Mouse (Mus musculus) hindbrain, embryonic 11.5 days (tissue): ENCODE measurements around the gene Hist1h3c. TPM values are rescaled to one million over a fixed set of nuclear protein-coding genes. Genes with fewer than 3 reads are reported as not detected.

Source experiments
- ATAC-seq: fragments of 200-750 bp; cut with Nextera tagmentation; 2 replicates; pipeline ENCODE4 v1.8.0; 2017; ENCODE audit warnings: mild to moderate bottlenecking, moderate TSS enrichment, moderate library complexity; ENCODE audit not compliant: low FRiP score
- DNase-seq: peaks from one replicate; pipeline ENCODE4 v3.0.0-alpha.2; 2015; ENCODE audit warnings: low spot score
- H3K27ac ChIP-seq: fragments of 300-500 bp; sonication (generic); 2 replicates; pipeline ENCODE4 v1.5.1; 2014; ENCODE audit warnings: mild to moderate bottlenecking, low read depth, low read length
- H3K27me3 ChIP-seq: fragments of 300-500 bp; sonication (generic); 2 replicates; pipeline ENCODE4 v1.6.1; 2014; ENCODE audit warnings: mild to moderate bottlenecking, low read length, moderate library complexity, mixed read lengths; ENCODE audit not compliant: control insufficient read depth, insufficient read depth
- H3K36me3 ChIP-seq: fragments of 300-500 bp; sonication (generic); 2 replicates; pipeline ENCODE4 v1.6.1; 2014; ENCODE audit warnings: mild to moderate bottlenecking, low read length, moderate library complexity, mixed read lengths; ENCODE audit not compliant: control insufficient read depth, insufficient read depth
- H3K4me1 ChIP-seq: fragments of 300-500 bp; sonication (generic); replicated peaks from 2 replicates; pipeline ENCODE4 v1.6.1; 2014; ENCODE audit warnings: low read length, mixed read lengths; ENCODE audit not compliant: control insufficient read depth, insufficient read depth
- H3K4me2 ChIP-seq: fragments of 300-500 bp; sonication (generic); replicated peaks from 2 replicates; pipeline ENCODE4 v1.6.1; 2014; ENCODE audit warnings: mild to moderate bottlenecking, low read depth, low read length
- H3K4me3 ChIP-seq: fragments of 300-500 bp; sonication (generic); 2 replicates; pipeline ENCODE4 v1.5.1; 2014; ENCODE audit warnings: low read depth, low read length
- H3K9ac ChIP-seq: fragments of 300-500 bp; sonication (generic); 2 replicates; pipeline ENCODE4 v1.6.1; 2014; ENCODE audit warnings: low read depth, low read length
- H3K9me3 ChIP-seq: fragments of 300-500 bp; sonication (generic); 2 replicates; pipeline ENCODE4 v1.6.1; 2016; ENCODE audit warnings: low read length; ENCODE audit not compliant: control insufficient read depth
- WGBS: fragments of 180-500 bp; shearing (Covaris S2); extraction: QIAGEN DNeasy Blood & Tissue Kit; methylation state at CpG from one replicate; pipeline ENCODE4 v1.1.7; 2014; 5-methylcytosine and 5-hydroxymethylcytosine counted together
- polyA plus RNA-seq: library from polyadenylated mRNA; unstranded; fragments of >200 nt; fragmentation: Nextera tagmentation; extraction: Ambion mirVana; gene quantifications from 2 replicates; pipeline ENCODE4 v1.2.1, GENCODE M21; 2014

The Hist1h3c gene
- polyA plus RNA-seq, 1 experiment from 2014 or later: 10.7 TPM

DNA sequence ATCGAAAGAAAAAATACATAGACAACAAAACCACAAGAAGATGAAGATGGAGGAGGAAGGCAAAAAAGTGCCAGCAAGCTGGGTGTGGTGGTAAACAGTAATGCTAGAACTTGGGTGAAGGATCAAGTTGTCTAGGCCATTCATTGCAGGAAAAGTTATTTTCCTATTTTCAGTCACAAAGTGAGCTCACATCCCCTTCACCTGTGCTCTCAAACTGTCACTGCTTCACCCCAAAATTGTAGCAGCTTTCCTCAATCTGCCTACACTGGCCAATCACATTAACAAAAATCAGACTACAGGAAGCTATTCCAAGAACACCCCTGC lies 14.5 kb upstream of the Hist1h3c start:
- no peaks in the 10 kb centered on the region for H3K27me3 ChIP-seq
- no peaks in the 10 kb centered on the region for H3K9me3 ChIP-seq
- peak overlapping the region; percentile 13 for H3K4me3 ChIP-seq
- DNase-seq (no peak), ATAC-seq (no peak)
- H3K9ac ChIP-seq: no peak overlapping the region
- peak overlapping the region; percentile 46 for H3K4me2 ChIP-seq
- peaks cover 8% of the 10 kb centered on the region; the same call in 1 of the 2 replicates for H3K4me1 ChIP-seq
- no peaks in the 10 kb centered on the region for H3K36me3 ChIP-seq
- H3K27ac ChIP-seq: peak overlapping the region; percentile 83
- WGBS: 72% methylated on average over 1 of the region's 1 CpGs

DNA sequence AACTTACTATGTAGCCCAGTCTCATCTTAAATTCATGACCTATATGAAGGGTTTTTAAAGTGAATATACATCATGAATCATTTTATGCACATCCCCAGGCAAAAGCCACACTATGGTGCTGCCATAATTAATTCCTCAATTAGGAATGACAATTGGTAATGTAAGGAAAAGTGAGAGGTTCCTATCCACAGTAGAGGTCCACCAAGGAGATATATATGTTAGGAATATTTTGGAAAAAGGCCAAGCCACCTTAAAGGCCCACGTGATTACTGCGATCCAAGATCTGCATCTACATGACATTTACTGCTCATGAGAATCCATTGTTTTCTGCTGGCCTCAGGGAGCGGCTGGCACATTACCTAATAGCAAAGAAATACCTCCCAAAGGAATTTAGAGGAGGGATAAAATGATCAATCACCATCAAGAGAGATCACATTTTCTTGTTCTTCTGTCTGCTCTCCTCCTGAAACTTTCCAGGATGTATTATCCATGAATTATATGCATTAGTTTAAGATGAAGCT lies 13.9 kb upstream of the Hist1h3c start:
- WGBS: 69% methylated on average over 3 of the region's 3 CpGs
- no peak overlapping the region for H3K4me3 ChIP-seq
- no peak overlapping the region for H3K4me2 ChIP-seq
- H3K27ac ChIP-seq: no peak overlapping the region
- no peaks in the 10 kb centered on the region for H3K9me3 ChIP-seq
- no peaks in the 10 kb centered on the region for H3K27me3 ChIP-seq
- no peaks in the 10 kb centered on the region for H3K36me3 ChIP-seq
- no peak for ATAC-seq
- peaks cover 7% of the 10 kb centered on the region; the same call in 1 of the 2 replicates for H3K4me1 ChIP-seq
- H3K9ac ChIP-seq: no peak overlapping the region
- DNase-seq: no peak

DNA sequence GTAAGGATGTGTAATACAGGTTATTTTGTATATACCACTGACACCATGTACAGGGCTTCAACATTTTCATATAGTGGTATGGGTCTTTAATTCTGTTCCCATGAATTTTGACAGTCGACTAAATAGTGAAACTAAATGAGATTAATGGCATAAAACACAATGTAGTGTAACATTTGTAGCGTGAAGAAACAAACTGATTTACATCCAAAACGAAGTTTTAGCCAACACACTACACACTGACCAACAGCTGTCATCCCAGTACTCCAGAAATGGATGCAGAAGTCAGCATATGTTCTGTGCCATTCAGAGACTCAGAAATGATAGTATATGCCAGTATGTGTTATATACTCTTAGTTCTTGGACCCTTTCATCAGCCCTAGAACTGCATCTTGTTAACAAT lies 12.5 kb upstream of the Hist1h3c start:
- no peak for DNase-seq
- no peak overlapping the region for H3K4me3 ChIP-seq
- H3K9me3 ChIP-seq: no peaks in the 10 kb centered on the region
- no peak overlapping the region for H3K4me2 ChIP-seq
- H3K9ac ChIP-seq: no peak overlapping the region
- peaks cover 5% of the 10 kb centered on the region; the same call in 1 of the 2 replicates for H3K4me1 ChIP-seq
- no peak for ATAC-seq
- no peaks in the 10 kb centered on the region for H3K36me3 ChIP-seq
- 63% methylated on average over 3 of the region's 3 CpGs for WGBS
- no peaks in the 10 kb centered on the region for H3K27me3 ChIP-seq
- H3K27ac ChIP-seq: no peak overlapping the region

DNA sequence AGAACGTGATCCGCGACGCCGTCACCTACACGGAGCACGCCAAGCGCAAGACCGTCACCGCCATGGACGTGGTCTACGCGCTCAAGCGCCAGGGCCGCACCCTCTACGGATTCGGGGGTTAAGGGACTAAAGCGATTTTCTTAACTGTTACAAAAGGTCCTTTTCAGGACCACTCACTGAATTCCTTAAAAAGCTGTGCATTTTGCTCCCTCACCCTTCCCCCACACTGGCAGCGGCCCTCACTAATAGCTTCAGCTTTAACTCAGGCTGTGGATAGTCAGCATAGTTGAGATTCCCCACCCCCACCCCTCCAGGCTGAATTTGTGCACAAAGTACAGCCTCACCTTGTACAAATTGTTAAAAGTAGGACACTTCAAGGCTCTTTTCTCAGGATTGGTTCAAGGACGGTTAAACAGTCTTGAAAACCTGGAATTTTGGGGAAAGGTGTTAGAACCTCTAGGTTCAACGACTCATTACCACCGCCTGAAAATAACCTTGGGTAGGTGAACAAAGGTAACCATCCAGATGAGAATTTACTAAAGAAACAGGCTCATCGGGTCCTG lies 11.9 kb upstream of the Hist1h3c start:
- no peaks in the 10 kb centered on the region for H3K9me3 ChIP-seq
- ATAC-seq (no peak), DNase-seq (peak; percentile 65)
- H3K36me3 ChIP-seq: no peaks in the 10 kb centered on the region
- H3K9ac ChIP-seq: peak overlapping the region; percentile 53
- H3K4me1 ChIP-seq: peaks cover 5% of the 10 kb centered on the region; the same call in 1 of the 2 replicates
- H3K4me3 ChIP-seq: peak overlapping the region; percentile 32
- H3K4me2 ChIP-seq: peak overlapping the region; percentile 48
- 3% methylated on average over 12 of the region's 23 CpGs for WGBS
- no peaks in the 10 kb centered on the region for H3K27me3 ChIP-seq
- H3K27ac ChIP-seq: peak overlapping the region; percentile 82

DNA sequence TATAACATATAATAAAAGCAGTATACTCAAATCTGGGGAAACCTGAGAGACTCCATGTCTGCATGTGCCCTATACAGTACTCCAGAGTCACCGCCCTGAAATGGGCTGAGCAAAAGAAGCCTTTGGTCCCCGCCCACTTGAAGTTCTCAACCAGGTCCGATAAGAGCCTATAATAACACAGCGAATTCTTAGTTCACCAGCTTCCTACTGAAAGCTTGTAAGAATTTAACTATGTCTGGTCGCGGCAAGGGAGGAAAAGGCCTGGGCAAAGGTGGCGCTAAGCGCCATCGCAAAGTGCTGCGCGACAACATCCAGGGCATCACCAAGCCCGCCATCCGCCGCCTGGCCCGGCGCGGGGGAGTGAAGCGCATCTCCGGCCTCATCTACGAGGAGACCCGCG lies 11.4 kb upstream of the Hist1h3c start, which contains the start of gene Hist1h4b:
TSS of gene Hist1h4b (plus strand) at position 224 of the 400 bp plus-strand sequence.
- Histone ChIP-seq H3K4me2 (peak within 1 kb of the TSS; percentile 48), H3K4me3 (peak within 1 kb of the TSS; percentile 32), H3K4me1 (peaks cover 5% of the 10 kb centered on the region; the same call in 1 of the 2 replicates), H3K9ac (peak within 1 kb of the TSS; percentile 53), H3K36me3 (no peaks in the 10 kb centered on the region), H3K27ac (peak within 1 kb of the TSS; percentile 82), H3K9me3 (no peaks in the 10 kb centered on the region), H3K27me3 (no peaks in the 10 kb centered on the region)
- peak; percentile 71 for ATAC-seq
- WGBS: under 1% methylated on average over 12 of the region's 22 CpGs
- peak; percentile 94 for DNase-seq

DNA sequence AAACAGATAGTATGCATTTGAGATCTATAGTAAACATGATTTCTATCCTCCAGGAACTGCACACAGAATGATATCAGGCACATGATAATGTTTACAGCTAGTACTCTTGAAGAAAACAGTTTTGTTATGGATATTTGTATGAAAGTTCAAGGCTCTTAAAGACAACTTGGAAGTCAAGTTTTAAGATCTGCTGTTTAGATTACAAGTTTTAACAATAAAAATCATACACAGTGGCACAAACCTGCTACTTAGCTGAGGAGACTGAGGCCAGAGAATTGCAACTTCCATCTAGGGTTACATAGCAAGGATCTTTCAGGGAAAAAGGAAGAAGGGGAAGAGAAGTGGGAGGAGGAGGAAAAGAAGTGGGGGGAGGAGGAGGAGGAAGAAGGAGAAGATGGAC lies 9.6 kb upstream of the Hist1h3c start:
- Histone ChIP-seq H3K9me3 (no peaks in the 10 kb centered on the region), H3K36me3 (no peaks in the 10 kb centered on the region), H3K27ac (no peak overlapping the region), H3K27me3 (no peaks in the 10 kb centered on the region), H3K4me2 (no peak overlapping the region), H3K4me1 (peaks cover 5% of the 10 kb centered on the region; the same call in 1 of the 2 replicates), H3K9ac (no peak overlapping the region), H3K4me3 (no peak overlapping the region)
- no peak for DNase-seq
- no peak for ATAC-seq

DNA sequence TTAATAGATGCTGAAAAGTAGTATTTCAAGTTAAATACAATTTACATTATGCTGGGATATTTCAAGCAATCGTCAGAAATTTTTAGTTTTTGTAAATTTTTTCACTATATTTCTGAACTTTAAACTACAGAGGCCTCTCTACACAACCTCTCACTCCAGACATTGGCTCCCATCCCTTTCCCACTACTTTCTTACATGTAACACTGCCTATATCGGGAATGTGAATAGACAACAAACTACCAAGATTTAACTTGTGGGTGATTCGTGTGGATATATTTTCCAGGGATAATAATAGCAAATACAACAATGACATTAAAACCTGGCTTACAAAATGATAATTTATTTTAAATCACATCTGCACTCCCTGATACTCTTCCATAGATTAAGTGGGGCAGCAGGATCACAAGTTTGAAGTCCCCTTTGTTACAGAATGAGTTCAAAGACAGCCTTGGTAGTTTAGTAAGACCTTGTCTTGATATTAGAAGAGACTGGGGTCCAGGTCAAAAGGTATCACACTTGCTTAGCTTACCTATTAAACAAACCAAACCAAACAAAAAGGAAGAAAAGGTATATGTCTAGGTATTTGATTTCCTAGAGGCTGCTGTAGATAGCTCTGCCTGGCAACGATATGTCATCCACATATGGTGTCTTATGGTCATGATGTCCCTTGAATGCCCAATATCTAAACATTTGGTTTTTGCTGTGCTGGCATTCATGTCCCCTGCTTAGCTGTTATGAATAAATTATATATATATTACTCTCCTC lies 8.1 kb upstream of the Hist1h3c start:
- Histone ChIP-seq H3K27me3 (no peaks in the 10 kb centered on the region), H3K4me1 (0 out of 2 replicates have a peak, but pooled peaks cover 3% of the 10 kb centered on the region), H3K9me3 (no peaks in the 10 kb centered on the region), H3K9ac (no peak overlapping the region), H3K36me3 (no peaks in the 10 kb centered on the region), H3K4me2 (peak overlapping the region; percentile 39; the same call in 1 of the 2 replicates), H3K27ac (peak overlapping the region; percentile 54; the same call in 1 of the 2 replicates), H3K4me3 (no peak overlapping the region; the same call in 1 of the 2 replicates)
- DNase-seq (no peak), ATAC-seq (no peak)
- 65% methylated on average over 4 of the region's 4 CpGs for WGBS

DNA sequence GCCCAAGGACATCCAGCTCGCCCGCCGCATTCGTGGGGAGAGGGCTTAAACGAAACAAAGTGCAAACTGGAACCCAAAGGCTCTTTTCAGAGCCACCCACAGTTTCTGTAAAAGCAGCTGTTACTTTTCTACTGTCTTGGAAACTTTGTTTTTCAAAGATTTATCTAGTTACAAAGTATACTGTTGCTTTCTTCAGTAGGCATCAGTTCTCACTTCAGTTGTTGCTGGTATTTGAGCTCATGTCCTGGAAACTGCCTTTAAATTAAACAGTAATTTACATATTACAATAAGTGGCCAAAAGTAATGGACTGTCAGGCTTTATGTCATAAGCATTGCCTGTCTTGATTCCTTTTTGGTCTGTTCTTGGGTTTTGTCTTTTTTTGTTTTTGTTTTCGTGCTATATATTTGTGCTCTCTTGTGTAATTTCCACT lies 7.4 kb upstream of the Hist1h3c start:
- DNase-seq: peak; percentile 40
- peak overlapping the region; percentile 30 for H3K4me3 ChIP-seq
- WGBS: 2% methylated on average over 6 of the region's 6 CpGs
- peaks cover 7% of the 10 kb centered on the region; the same call in 1 of the 2 replicates for H3K4me1 ChIP-seq
- peak overlapping the region; percentile 72 for H3K27ac ChIP-seq
- ATAC-seq: no peak
- peak overlapping the region; percentile 39 for H3K4me2 ChIP-seq
- no peaks in the 10 kb centered on the region for H3K27me3 ChIP-seq
- H3K9ac ChIP-seq: peak overlapping the region; percentile 65
- no peaks in the 10 kb centered on the region for H3K9me3 ChIP-seq
- no peaks in the 10 kb centered on the region for H3K36me3 ChIP-seq
